Mouse (Mus musculus) midbrain, embryonic 14.5 days (tissue): ENCODE results near the gene Idh3a. TPM values are rescaled to one million over a fixed set of nuclear protein-coding genes. Genes with fewer than 3 reads are reported as not detected.
A peak's percentile ranks its signal among the peaks of the same experiment; 100 is the strongest.
"Not testable (repeated sequence)": the region's sequence is repeated elsewhere in the genome, so short reads cannot be mapped to it uniquely, and the experiment has no call there.

ENCODE experiments used
- ATAC-seq: fragments of 200-750 bp; cut with Nextera tagmentation; 2 replicates; pipeline ENCODE4 v1.8.0; 2017; ENCODE audit warnings: moderate number of reproducible peaks, moderate library complexity; ENCODE audit not compliant: low FRiP score, low TSS enrichment
- DNase-seq: peaks from one replicate; pipeline ENCODE4 v3.0.0-alpha.2; 2015
- H3K27ac ChIP-seq: fragments of 300-500 bp; sonication (generic); replicated peaks from 2 replicates; pipeline ENCODE4 v1.5.1; 2014; ENCODE audit warnings: mild to moderate bottlenecking, low read depth, low read length, moderate library complexity
- H3K27me3 ChIP-seq: fragments of 300-500 bp; sonication (generic); 2 replicates; pipeline ENCODE4 v1.6.1; 2014; ENCODE audit warnings: low read length, control low read depth, mixed read lengths; ENCODE audit not compliant: control insufficient read depth, insufficient read depth
- H3K36me3 ChIP-seq: fragments of 300-500 bp; sonication (generic); 2 replicates; pipeline ENCODE4 v1.6.1; 2014; ENCODE audit warnings: low read length, control low read depth; ENCODE audit not compliant: control insufficient read depth, insufficient read depth
- H3K4me1 ChIP-seq: fragments of 300-500 bp; sonication (generic); 2 replicates; pipeline ENCODE4 v1.6.1; 2014; ENCODE audit warnings: mild to moderate bottlenecking, antibody characterized with exemption, low read length, control low read depth; ENCODE audit not compliant: control insufficient read depth, insufficient read depth
- H3K4me2 ChIP-seq: fragments of 300-500 bp; sonication (generic); 2 replicates; pipeline ENCODE4 v1.6.1; 2014; ENCODE audit warnings: mild to moderate bottlenecking, low read length, moderate library complexity
- H3K4me3 ChIP-seq: fragments of 300-500 bp; sonication (generic); replicated peaks from 2 replicates; pipeline ENCODE4 v1.5.1; 2014; ENCODE audit warnings: low read depth, low read length
- H3K9ac ChIP-seq: fragments of 300-500 bp; sonication (generic); replicated peaks from 2 replicates; pipeline ENCODE4 v1.6.1; 2014; ENCODE audit warnings: mild to moderate bottlenecking, low read length, moderate library complexity
- H3K9me3 ChIP-seq: fragments of 300-500 bp; sonication (generic); 2 replicates; pipeline ENCODE4 v1.6.1; 2016; ENCODE audit warnings: low read length, control low read depth, mixed read lengths; ENCODE audit not compliant: control insufficient read depth
- WGBS: fragments of 180-500 bp; shearing (Covaris S2); extraction: QIAGEN DNeasy Blood & Tissue Kit; methylation state at CpG from one replicate; pipeline ENCODE4 v1.1.7; 2014; 5-methylcytosine and 5-hydroxymethylcytosine counted together
- polyA plus RNA-seq: library from polyadenylated mRNA; unstranded; fragments of >200 nt; fragmentation: Nextera tagmentation; extraction: Ambion mirVana; gene quantifications from 2 replicates; pipeline ENCODE4 v1.2.1, GENCODE M21; 2014

The Idh3a gene
- polyA plus RNA-seq, 1 experiment from 2014 or later, result 150 TPM

DNA sequence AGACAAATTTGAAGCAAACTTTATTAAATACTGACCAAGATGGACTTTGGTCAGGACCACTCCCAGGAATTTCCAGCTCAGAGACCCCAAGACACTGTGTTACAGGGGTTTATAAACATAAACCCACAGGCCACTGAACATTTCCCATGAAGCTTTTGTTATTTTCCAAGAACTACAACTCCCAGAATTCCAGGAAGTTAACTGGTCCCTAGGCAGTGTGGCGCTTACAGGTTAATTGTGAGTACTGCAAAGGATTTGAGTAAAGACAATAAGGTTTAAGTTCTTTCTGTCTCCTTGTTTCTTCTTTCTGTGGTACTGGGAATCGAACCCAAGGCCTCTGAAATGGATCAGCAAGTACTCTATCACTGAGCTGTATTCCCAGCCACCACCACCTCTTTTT, 17.4 kb upstream of the Idh3a start:
- Histone ChIP-seq H3K27ac (no peak overlapping the region), H3K4me2 (no peak overlapping the region), H3K4me1 (no peaks in the 10 kb centered on the region), H3K4me3 (no peak overlapping the region), H3K9ac (no peak overlapping the region), H3K36me3 (no peaks in the 10 kb centered on the region), H3K27me3 (no peaks in the 10 kb centered on the region), H3K9me3 (no peaks in the 10 kb centered on the region)
- ATAC-seq (no peak), DNase-seq (peak; percentile 72)
- WGBS, result 39% methylated on average over 2 of the region's 2 CpGs

DNA sequence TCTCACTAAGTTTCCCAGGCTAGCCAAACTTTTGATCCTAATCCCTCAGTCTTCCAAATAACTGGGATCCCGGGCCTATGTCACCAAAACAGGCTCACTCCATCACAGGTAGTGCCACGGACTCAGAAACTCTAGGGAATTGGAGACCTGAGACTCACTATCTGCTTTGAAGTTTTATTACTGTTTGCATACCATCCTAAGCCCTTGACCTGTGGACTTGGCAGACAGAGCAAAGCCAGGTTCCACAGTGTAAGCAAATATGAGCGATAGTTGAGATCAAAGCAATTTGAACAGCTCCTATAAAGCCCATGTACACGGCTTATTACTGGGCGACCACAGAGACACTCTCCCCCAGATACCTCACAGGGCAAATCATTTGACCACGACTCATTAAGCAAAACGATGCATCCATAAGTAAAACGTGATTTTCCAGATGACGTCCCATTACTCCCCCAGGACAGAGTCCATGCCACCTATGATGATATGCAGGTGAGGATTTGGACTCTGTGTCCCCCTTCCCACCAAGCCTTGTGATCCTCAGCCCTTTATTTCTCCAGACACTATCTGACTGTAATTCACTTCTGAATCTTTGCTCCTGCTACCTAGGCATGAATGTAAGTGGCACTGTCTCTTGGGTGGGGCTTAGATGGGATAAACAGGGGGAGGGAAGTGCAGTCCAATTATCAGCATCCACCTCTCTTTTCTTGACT, 14.8 kb upstream of the Idh3a start:
- ATAC-seq (no peak), DNase-seq (no peak)
- Histone ChIP-seq H3K9me3 (no peaks in the 10 kb centered on the region), H3K27me3 (no peaks in the 10 kb centered on the region), H3K4me1 (no peaks in the 10 kb centered on the region), H3K27ac (no peak overlapping the region), H3K4me2 (no peak overlapping the region), H3K36me3 (no peaks in the 10 kb centered on the region), H3K9ac (no peak overlapping the region), H3K4me3 (no peak overlapping the region)
- 84% methylated on average over 9 of the region's 9 CpGs for WGBS

DNA sequence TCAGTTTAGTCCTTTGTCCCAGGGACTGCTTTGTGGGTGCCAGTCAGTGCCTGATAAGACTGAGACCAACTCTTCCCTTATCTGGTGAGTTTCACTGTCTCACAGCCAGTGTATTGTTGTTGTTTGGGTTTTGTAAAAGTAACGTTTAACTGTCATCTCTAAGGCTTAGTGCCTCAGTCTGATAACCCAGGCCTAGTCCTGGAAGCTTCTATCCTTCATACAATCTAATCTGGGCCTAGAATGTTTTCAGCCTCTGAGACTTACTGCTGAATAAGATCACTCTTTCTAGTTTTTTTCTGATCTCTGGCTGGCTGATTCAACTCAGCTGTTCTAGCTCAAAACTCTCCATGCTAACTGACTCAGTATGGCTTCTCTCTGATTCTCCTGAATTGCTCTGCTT, 2.4 kb upstream of the Idh3a start:
- Histone ChIP-seq H3K9me3 (no peaks in the 10 kb centered on the region), H3K36me3 (no peaks in the 10 kb centered on the region), H3K27me3 (no peaks in the 10 kb centered on the region), H3K4me2 (no peak overlapping the region), H3K9ac (no peak overlapping the region), H3K4me3 (no peak overlapping the region), H3K27ac (no peak overlapping the region), H3K4me1 (peaks cover 14% of the 10 kb centered on the region)
- no peak for ATAC-seq
- no peak for DNase-seq
- 59% methylated on average over 1 of the region's 1 CpGs for WGBS

DNA sequence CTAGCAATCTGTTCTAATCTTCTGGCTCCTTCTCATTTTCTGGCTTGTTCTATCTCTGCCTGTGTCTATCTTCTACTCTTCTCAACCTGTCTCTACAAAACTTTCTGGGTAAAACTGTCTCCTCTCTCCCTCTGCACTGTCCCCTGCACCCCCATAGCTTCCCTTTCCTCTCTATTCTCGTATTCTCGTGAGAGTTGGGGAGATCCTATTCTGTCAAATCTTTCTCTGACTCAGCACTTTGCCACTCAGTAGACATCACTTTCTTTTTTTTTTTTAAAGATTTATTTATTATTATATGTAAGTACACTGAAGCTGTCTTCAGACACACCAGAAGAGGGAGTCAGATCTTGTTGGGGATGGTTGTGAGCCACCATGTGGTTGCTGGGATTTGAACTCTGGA, 2.0 kb upstream of the Idh3a start:
- not testable (repeated sequence) for H3K9me3 ChIP-seq, DNase-seq, H3K36me3 ChIP-seq, H3K4me3 ChIP-seq, H3K27ac ChIP-seq, ATAC-seq, H3K27me3 ChIP-seq, H3K9ac ChIP-seq, H3K4me2 ChIP-seq
- peaks cover 14% of the 10 kb centered on the region for H3K4me1 ChIP-seq
- WGBS, result 95% methylated on average over 2 of the region's 2 CpGs

DNA sequence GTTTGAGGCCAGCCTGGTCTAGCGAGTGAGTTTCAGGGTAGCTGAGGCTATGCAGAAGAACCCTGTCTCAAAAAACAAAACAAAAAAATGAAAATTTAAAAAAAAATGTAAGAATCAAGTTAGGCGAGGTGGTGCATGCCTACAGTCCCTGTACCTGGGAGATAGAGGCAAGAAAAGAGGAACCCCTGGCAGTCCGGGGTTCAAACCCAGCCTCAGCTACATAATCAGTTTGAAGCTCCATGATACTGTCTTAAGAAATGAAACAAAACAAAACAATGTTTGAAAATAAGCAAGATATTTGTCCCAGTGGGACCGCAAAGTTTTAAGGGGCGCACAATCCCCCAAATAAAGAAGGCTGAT, 315 bp upstream of the Idh3a start:
- peak overlapping the region; percentile 60 for H3K4me2 ChIP-seq
- H3K9ac ChIP-seq, result peak overlapping the region; percentile 24; the same call in 1 of the 2 replicates
- peaks cover 11% of the 10 kb centered on the region; the same call in 1 of the 2 replicates for H3K36me3 ChIP-seq
- no peak overlapping the region; the same call in 1 of the 2 replicates for H3K27ac ChIP-seq
- no peaks in the 10 kb centered on the region for H3K9me3 ChIP-seq
- peak; percentile 18 for ATAC-seq
- 36% methylated on average over 5 of the region's 5 CpGs for WGBS
- no peaks in the 10 kb centered on the region for H3K27me3 ChIP-seq
- DNase-seq, result no peak
- peak overlapping the region; percentile 86 for H3K4me3 ChIP-seq
- peaks cover 14% of the 10 kb centered on the region for H3K4me1 ChIP-seq

DNA sequence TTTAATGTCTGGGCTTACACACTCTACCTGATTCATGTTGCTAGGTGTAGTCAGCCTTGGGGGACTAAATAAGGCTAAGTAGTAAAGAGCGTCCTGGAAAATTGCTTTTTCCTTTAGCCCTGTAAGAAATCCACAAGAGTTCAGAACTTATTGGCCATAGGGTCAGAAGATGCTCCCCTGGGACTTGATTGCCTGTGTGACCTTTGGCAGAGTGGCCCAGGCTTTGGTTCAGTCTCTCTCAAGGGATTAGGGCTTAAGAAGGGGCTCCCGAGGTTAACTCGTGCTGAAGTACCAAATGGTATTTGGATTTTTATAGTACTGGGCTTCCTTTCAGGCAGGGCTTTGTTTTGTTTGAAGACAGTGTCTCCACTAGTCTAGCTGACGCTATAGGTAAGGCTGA, 1.7 kb downstream of the Idh3a start:
- 45% methylated on average over 4 of the region's 4 CpGs for WGBS
- Histone ChIP-seq H3K9me3 (no peaks in the 10 kb centered on the region), H3K4me3 (peak overlapping the region; percentile 86; the same call in 1 of the 2 replicates), H3K4me2 (peak overlapping the region; percentile 85; the same call in 1 of the 2 replicates), H3K27ac (no peak overlapping the region), H3K4me1 (peaks cover 14% of the 10 kb centered on the region), H3K9ac (no peak overlapping the region), H3K36me3 (peaks cover 29% of the 10 kb centered on the region), H3K27me3 (no peaks in the 10 kb centered on the region)
- DNase-seq, result no peak
- no peak for ATAC-seq

DNA sequence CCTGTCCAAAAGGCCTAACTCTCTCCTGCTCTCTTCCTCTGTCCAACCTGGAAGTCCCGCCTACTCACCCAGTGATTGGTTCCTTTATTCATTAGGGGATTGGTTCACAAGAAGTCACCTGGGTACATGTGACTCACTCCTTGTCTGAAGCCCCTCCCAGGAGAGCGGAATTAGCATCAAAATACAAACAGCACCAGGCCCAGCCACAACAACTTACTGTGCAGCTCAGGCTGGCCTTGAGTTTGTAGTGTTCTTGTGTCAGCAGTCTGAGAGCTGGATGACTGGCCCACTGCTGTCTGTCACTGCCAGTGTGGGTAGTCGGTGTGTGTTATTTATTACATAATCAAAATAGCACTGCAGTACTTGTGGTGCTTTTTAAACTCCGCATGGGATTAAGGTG, 7.5 kb downstream of the Idh3a start:
- 85% methylated on average over 4 of the region's 4 CpGs for WGBS
- not testable (repeated sequence) for H3K9ac ChIP-seq, ATAC-seq, H3K4me3 ChIP-seq, H3K4me2 ChIP-seq, H3K27ac ChIP-seq, H3K4me1 ChIP-seq, H3K27me3 ChIP-seq, DNase-seq, H3K9me3 ChIP-seq
- peaks cover 82% of the 10 kb centered on the region for H3K36me3 ChIP-seq

DNA sequence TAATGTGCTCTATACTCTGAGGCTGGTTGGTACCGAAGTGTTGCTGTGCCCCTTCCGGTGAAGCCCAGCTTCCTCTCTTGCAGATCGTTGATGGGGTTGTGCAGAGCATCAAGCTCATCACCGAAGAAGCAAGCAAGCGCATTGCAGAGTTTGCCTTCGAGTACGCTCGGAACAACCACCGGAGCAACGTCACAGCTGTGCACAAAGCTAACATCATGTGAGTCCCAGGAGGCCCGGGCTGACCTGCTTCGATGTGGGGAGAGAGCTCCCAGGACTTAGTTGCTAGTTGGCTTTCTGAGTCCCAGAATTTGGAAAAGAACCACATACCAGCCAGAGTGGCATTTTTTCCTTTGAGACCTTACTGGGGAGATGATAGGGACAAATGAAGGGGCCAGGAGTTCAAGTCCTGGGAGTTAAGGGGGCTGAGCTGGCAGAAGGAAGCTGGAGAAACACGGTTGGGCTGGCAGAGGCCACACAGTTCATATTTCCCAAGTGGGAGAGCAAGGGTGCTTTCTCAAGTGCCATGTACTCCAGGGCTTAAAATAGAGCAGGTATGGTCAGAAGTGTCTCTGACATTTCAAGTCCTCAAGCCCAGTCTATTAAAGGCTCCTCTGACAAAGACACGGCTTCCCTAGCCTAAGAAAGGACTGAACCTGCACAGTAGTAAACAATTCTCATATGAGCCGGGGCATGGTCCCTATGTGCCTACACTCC, 10.8 kb downstream of the Idh3a start:
- H3K4me2 ChIP-seq, result no peak overlapping the region
- 94% methylated on average over 15 of the region's 15 CpGs for WGBS
- H3K27ac ChIP-seq, result no peak overlapping the region
- DNase-seq (no peak), ATAC-seq (no peak)
- no peaks in the 10 kb centered on the region for H3K9me3 ChIP-seq
- no peaks in the 10 kb centered on the region for H3K27me3 ChIP-seq
- no peak overlapping the region for H3K4me3 ChIP-seq
- H3K36me3 ChIP-seq, result peaks cover 94% of the 10 kb centered on the region
- no peak overlapping the region for H3K9ac ChIP-seq
- H3K4me1 ChIP-seq, result no peaks in the 10 kb centered on the region

DNA sequence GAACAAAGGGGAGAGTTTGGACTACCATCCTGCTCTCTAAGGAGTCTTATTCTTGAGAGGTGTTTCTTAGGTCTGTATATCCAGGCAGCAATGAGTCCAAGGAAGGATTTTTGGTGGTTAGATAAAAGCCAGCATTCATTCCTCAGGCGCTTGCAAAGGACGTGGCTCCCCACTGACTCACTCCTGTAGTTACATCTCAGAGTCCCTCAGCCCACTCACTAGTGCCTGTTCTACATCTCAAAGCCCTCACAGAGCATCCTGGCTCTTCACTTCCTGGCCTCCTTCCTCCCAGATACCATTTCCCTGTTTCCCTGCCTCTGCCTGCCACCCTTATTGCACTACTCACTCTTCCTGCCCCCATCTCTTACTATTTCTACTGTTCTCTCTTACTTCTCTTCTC, 16.3 kb downstream of the Idh3a start:
- Histone ChIP-seq H3K36me3 (peaks cover 73% of the 10 kb centered on the region), H3K9me3 (no peaks in the 10 kb centered on the region), H3K27me3 (no peaks in the 10 kb centered on the region), H3K9ac (no peak overlapping the region), H3K4me2 (no peak overlapping the region), H3K27ac (no peak overlapping the region), H3K4me3 (no peak overlapping the region), H3K4me1 (no peaks in the 10 kb centered on the region)
- no peak for DNase-seq
- ATAC-seq, result no peak
- WGBS, result 57% methylated on average over 2 of the region's 2 CpGs
